Mouse (Mus musculus): ENCODE data around the gene Gm21969. TPM values are rescaled to one million over a fixed set of nuclear protein-coding genes. Genes with fewer than 3 reads are reported as not detected.

The Gm21969 gene
- polyA plus RNA-seq, 1 experiment from 2014 or later: not detected

GRCm38 (mm10) chr4:139594062-139594461 lies 8.9 kb upstream of the Gm21969 start:
- DNase-seq (ENCODE audit: low spot score) (no peak), ATAC-seq (ENCODE audit: low FRiP score) (no peak)
- H3K36me3 ChIP-seq (replicated peaks; ENCODE audit: control insufficient read depth, insufficient read depth): no peaks in the 10 kb centered on the region
- peaks cover 39% of the 10 kb centered on the region for H3K4me1 ChIP-seq (replicated peaks; ENCODE audit: control insufficient read depth, insufficient read depth, low read length)
- H3K27me3 ChIP-seq (ENCODE audit: control insufficient read depth, insufficient read depth, low read length): no peaks in the 10 kb centered on the region
- H3K9me3 ChIP-seq (ENCODE audit: control insufficient read depth, low read length): no peaks in the 10 kb centered on the region
- H3K4me2 ChIP-seq (replicated peaks): no peak overlapping the region
- no peak overlapping the region for H3K4me3 ChIP-seq (replicated peaks; ENCODE audit: low read length)
- 60% methylated on average over 3 of the region's 3 CpGs for WGBS
- H3K9ac ChIP-seq: no peak overlapping the region
- no peak overlapping the region for H3K27ac ChIP-seq

GRCm38 (mm10) chr4:139596715-139597114 lies 6.3 kb upstream of the Gm21969 start:
- peak; percentile 36 for DNase-seq (ENCODE audit: low spot score)
- WGBS: 20% methylated on average over 9 of the region's 9 CpGs
- Histone ChIP-seq H3K4me1 (replicated peaks; ENCODE audit: control insufficient read depth, insufficient read depth, low read length) (peaks cover 55% of the 10 kb centered on the region), H3K4me2 (replicated peaks) (no peak overlapping the region), H3K9ac (peak overlapping the region; percentile 34; the same call in 1 of the 2 replicates), H3K27ac (peak overlapping the region; percentile 55), H3K4me3 (replicated peaks; ENCODE audit: low read length) (no peak overlapping the region), H3K27me3 (ENCODE audit: control insufficient read depth, insufficient read depth, low read length) (no peaks in the 10 kb centered on the region), H3K36me3 (replicated peaks; ENCODE audit: control insufficient read depth, insufficient read depth) (no peaks in the 10 kb centered on the region), H3K9me3 (ENCODE audit: control insufficient read depth, low read length) (no peaks in the 10 kb centered on the region)
- ATAC-seq (ENCODE audit: low FRiP score): no peak

- peak overlapping the region; percentile 34 for H3K9ac ChIP-seq
- no peak for ATAC-seq (ENCODE audit: low FRiP score)
- WGBS: 65% methylated on average over 20 of the region's 20 CpGs
- no peaks in the 10 kb centered on the region for H3K36me3 ChIP-seq (replicated peaks; ENCODE audit: control insufficient read depth, insufficient read depth)
- H3K9me3 ChIP-seq (ENCODE audit: control insufficient read depth, low read length): no peaks in the 10 kb centered on the region
- peaks cover 55% of the 10 kb centered on the region for H3K4me1 ChIP-seq (replicated peaks; ENCODE audit: control insufficient read depth, insufficient read depth, low read length)
- H3K4me2 ChIP-seq (replicated peaks): no peak overlapping the region
- no peak overlapping the region for H3K4me3 ChIP-seq (replicated peaks; ENCODE audit: low read length)
- no peaks in the 10 kb centered on the region for H3K27me3 ChIP-seq (ENCODE audit: control insufficient read depth, insufficient read depth, low read length)
- H3K27ac ChIP-seq: peak overlapping the region; percentile 80
- DNase-seq (ENCODE audit: low spot score): no peak
Observed at GRCm38 (mm10) chr4:139597286-139598284, 5.4 kb upstream of the Gm21969 start.

DNA sequence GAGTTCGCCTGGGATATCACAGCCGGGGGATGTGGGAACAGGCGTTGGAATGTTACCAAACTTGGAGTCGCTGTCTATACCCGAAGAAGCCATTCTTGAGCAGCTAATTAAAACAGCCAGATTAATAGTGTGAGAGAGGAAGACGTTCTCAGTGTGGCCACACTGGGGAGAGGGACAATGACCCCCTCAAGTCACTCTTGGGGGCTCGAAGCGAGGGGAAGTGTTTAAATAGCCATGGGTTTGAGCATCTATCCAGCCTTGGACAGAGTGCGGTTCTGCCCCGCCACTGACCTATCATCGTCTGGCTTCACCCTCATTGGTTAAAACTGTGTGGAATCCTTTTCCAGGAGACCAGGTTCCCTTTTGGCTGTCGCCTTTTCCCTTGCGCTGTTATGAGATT lies 4.6 kb upstream of the Gm21969 start:
- Histone ChIP-seq H3K4me2 (replicated peaks) (peak overlapping the region; percentile 44), H3K36me3 (replicated peaks; ENCODE audit: control insufficient read depth, insufficient read depth) (no peaks in the 10 kb centered on the region), H3K4me3 (replicated peaks; ENCODE audit: low read length) (no peak overlapping the region), H3K27ac (peak overlapping the region; percentile 80), H3K9me3 (ENCODE audit: control insufficient read depth, low read length) (no peaks in the 10 kb centered on the region), H3K4me1 (replicated peaks; ENCODE audit: control insufficient read depth, insufficient read depth, low read length) (peaks cover 55% of the 10 kb centered on the region), H3K27me3 (ENCODE audit: control insufficient read depth, insufficient read depth, low read length) (no peaks in the 10 kb centered on the region), H3K9ac (no peak overlapping the region)
- WGBS: 35% methylated on average over 13 of the region's 13 CpGs
- ATAC-seq (ENCODE audit: low FRiP score): no peak
- DNase-seq (ENCODE audit: low spot score): no peak

DNA sequence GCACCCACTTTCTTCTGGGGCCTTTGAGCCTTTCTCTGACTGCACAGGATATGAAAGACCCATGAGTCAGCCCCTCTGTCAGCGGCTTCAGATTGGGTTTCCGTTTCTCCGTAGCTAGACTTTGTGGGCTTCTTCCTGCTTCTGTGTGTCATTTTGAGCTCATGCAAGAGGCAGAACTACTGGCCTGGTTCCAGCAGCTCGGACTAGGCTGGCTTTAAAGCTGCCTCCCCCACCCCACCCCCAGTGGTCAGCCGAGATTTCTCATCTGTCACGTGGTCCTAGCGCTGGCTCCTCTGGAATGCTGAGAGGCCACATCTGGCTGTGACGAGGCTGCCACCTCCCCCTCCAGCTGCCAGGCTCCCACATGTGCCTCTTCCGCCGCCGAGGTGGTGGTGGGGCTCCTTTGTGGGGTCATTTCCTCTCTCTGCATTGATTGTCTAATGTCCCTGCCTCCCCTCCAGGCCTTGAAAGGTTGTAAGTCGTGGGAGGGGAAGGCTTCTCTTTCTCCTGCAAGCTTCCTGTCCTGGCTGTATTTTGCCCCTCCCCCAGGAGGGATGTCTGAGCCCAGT lies 4.0 kb upstream of the Gm21969 start:
- Histone ChIP-seq H3K9ac (peak overlapping the region; percentile 48), H3K4me3 (replicated peaks; ENCODE audit: low read length) (no peak overlapping the region), H3K4me2 (replicated peaks) (peak overlapping the region; percentile 44), H3K27me3 (ENCODE audit: control insufficient read depth, insufficient read depth, low read length) (no peaks in the 10 kb centered on the region), H3K4me1 (replicated peaks; ENCODE audit: control insufficient read depth, insufficient read depth, low read length) (peaks cover 55% of the 10 kb centered on the region), H3K36me3 (replicated peaks; ENCODE audit: control insufficient read depth, insufficient read depth) (0 out of 2 replicates have a peak, but pooled peaks cover under 1% of the 10 kb centered on the region), H3K27ac (peak overlapping the region; percentile 80), H3K9me3 (ENCODE audit: control insufficient read depth, low read length) (no peaks in the 10 kb centered on the region)
- ATAC-seq (ENCODE audit: low FRiP score): peak; percentile 57
- peak; percentile 75 for DNase-seq (ENCODE audit: low spot score)
- WGBS: under 1% methylated on average over 12 of the region's 12 CpGs

GRCm38 (mm10) chr4:139601519-139602356 lies 1.2 kb upstream of the Gm21969 start:
- peaks cover 40% of the 10 kb centered on the region for H3K4me1 ChIP-seq (replicated peaks; ENCODE audit: control insufficient read depth, insufficient read depth, low read length)
- no peak overlapping the region for H3K4me3 ChIP-seq (replicated peaks; ENCODE audit: low read length)
- H3K4me2 ChIP-seq (replicated peaks): no peak overlapping the region
- H3K27ac ChIP-seq: no peak overlapping the region
- no peak for ATAC-seq (ENCODE audit: low FRiP score)
- H3K9me3 ChIP-seq (ENCODE audit: control insufficient read depth, low read length): no peaks in the 10 kb centered on the region
- peaks cover 13% of the 10 kb centered on the region for H3K36me3 ChIP-seq (replicated peaks; ENCODE audit: control insufficient read depth, insufficient read depth)
- DNase-seq (ENCODE audit: low spot score): no peak
- no peak overlapping the region for H3K9ac ChIP-seq
- 64% methylated on average over 7 of the region's 7 CpGs for WGBS
- H3K27me3 ChIP-seq (ENCODE audit: control insufficient read depth, insufficient read depth, low read length): no peaks in the 10 kb centered on the region

DNA sequence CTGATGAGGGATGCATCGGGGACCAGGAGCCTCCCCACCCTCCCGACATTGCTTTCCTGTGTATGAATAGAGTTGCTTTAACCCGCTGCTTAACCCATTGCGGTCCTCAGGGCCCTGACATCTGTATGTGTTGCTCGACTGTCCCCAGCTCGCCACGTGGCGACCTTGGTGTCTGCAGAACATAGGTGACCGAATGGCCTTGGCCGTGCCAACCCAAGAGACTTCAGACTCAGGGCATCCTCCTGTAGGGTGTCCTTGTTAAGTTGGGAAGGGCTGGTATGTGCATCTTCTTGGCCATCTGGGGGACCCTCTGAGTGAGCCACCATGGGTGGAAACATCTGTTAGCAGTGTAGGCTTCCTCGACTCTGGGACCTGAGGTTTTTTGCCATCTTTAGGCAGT lies 2.2 kb downstream of the Gm21969 start:
- no peaks in the 10 kb centered on the region for H3K27me3 ChIP-seq (ENCODE audit: control insufficient read depth, insufficient read depth, low read length)
- H3K4me1 ChIP-seq (replicated peaks; ENCODE audit: control insufficient read depth, insufficient read depth, low read length): peaks cover 6% of the 10 kb centered on the region; the same call in 1 of the 2 replicates
- H3K27ac ChIP-seq: no peak overlapping the region
- H3K4me3 ChIP-seq (replicated peaks; ENCODE audit: low read length): no peak overlapping the region
- no peak for ATAC-seq (ENCODE audit: low FRiP score)
- 86% methylated on average over 11 of the region's 11 CpGs for WGBS
- H3K4me2 ChIP-seq (replicated peaks): no peak overlapping the region
- H3K9me3 ChIP-seq (ENCODE audit: control insufficient read depth, low read length): no peaks in the 10 kb centered on the region
- H3K9ac ChIP-seq: no peak overlapping the region
- no peak for DNase-seq (ENCODE audit: low spot score)
- peaks cover 32% of the 10 kb centered on the region for H3K36me3 ChIP-seq (replicated peaks; ENCODE audit: control insufficient read depth, insufficient read depth)

- no peak overlapping the region for H3K4me2 ChIP-seq (replicated peaks)
- peaks cover 3% of the 10 kb centered on the region; the same call in 1 of the 2 replicates for H3K4me1 ChIP-seq (replicated peaks; ENCODE audit: control insufficient read depth, insufficient read depth, low read length)
- H3K9me3 ChIP-seq (ENCODE audit: control insufficient read depth, low read length): no peaks in the 10 kb centered on the region
- peaks cover 32% of the 10 kb centered on the region for H3K36me3 ChIP-seq (replicated peaks; ENCODE audit: control insufficient read depth, insufficient read depth)
- whole genome bisulfite sequencing: 94% methylated on average over 5 of the region's 5 CpGs
- ATAC-seq (ENCODE audit: low FRiP score) (no peak), DNase-seq (ENCODE audit: low spot score) (no peak)
- no peak overlapping the region for H3K9ac ChIP-seq
- no peak overlapping the region for H3K27ac ChIP-seq
- no peak overlapping the region for H3K4me3 ChIP-seq (replicated peaks; ENCODE audit: low read length)
- H3K27me3 ChIP-seq (ENCODE audit: control insufficient read depth, insufficient read depth, low read length): no peaks in the 10 kb centered on the region
Observed at GRCm38 (mm10) chr4:139606732-139607131, 3.7 kb downstream of the Gm21969 start.

DNA sequence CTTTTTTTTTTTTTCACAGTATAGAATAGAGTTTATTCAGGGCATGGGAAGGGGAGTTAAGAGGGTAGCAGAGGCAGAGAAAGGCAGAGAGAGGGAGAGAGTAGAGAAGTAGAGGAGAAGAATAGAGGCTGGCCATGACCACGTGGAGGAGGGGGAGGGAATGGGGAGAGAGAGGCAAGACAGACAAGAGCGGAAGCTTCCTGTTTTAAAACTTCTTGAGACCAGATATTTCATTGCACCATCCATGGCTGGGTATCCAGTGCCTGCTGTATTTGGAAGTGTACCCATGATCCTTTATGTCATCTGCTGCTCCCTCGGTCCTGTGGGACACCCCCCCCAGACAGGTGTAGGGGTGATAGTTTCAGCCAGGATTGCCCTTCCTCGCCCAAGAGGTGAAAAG lies 6.0 kb downstream of the Gm21969 start:
- Histone ChIP-seq H3K27me3 (ENCODE audit: control insufficient read depth, insufficient read depth, low read length) (no peaks in the 10 kb centered on the region), H3K9ac (no peak overlapping the region), H3K9me3 (ENCODE audit: control insufficient read depth, low read length) (no peaks in the 10 kb centered on the region), H3K4me3 (replicated peaks; ENCODE audit: low read length) (no peak overlapping the region), H3K36me3 (replicated peaks; ENCODE audit: control insufficient read depth, insufficient read depth) (peaks cover 45% of the 10 kb centered on the region), H3K4me1 (replicated peaks; ENCODE audit: control insufficient read depth, insufficient read depth, low read length) (peaks cover 3% of the 10 kb centered on the region; the same call in 1 of the 2 replicates), H3K27ac (no peak overlapping the region), H3K4me2 (replicated peaks) (no peak overlapping the region)
- 70% methylated on average over 4 of the region's 4 CpGs for WGBS
- DNase-seq (ENCODE audit: low spot score) (no peak), ATAC-seq (ENCODE audit: low FRiP score) (no peak)
